Mouse (Mus musculus) liver, postnatal 0 days (tissue): ENCODE results near the gene Lrmda.

Experiments used
- CTCF ChIP-seq: sonication (generic); IDR thresholded peaks from 2 replicates; pipeline ENCODE4 v1.5.1; 2016; ENCODE audit warnings: antibody characterized with exemption, low read depth
- EP300 ChIP-seq: IDR thresholded peaks from 2 replicates; pipeline ENCODE4 v1.6.1; 2016; ENCODE audit warnings: antibody characterized with exemption, low read depth, mild to moderate bottlenecking

- TF ChIP-seq CTCF (no peak), EP300 (no peak)
These were observed 554.5 kb downstream of the Lrmda start for GRCm38 (mm10) chr14:22574006-22574405.
